Mouse (Mus musculus): ENCODE measurements around the gene Rbm47.
A peak's percentile ranks its signal among the peaks of the same experiment; 100 is the strongest.

GRCm38 (mm10) chr5:66150706-66151300 lies 22.1 kb downstream of the Rbm47 start:
- TF ChIP-seq POLR2A (IDR thresholded peaks at IDR 0.05; ENCODE audit: low read depth, low read length) (peak; percentile 54), CTCF (conservative IDR thresholded peaks at IDR 0.05; ENCODE audit: insufficient read depth, insufficient read length, low read depth, low read length) (no peak)

Measured in kidney, adult 2 months (tissue).